Mouse (Mus musculus) midbrain, embryonic 11.5 days (tissue): ENCODE results near the gene Pafah1b3. TPM values are rescaled to one million over a fixed set of nuclear protein-coding genes. Genes with fewer than 3 reads are reported as not detected.

Experiments
- ATAC-seq: fragments of 200-750 bp; cut with Nextera tagmentation; 2 replicates; pipeline ENCODE4 v1.8.0; 2017; ENCODE audit warnings: moderate TSS enrichment, moderate library complexity; ENCODE audit not compliant: low FRiP score
- DNase-seq: peaks from one replicate; pipeline ENCODE4 v3.0.0; 2015; ENCODE audit warnings: low spot score; ENCODE audit errors: missing footprints
- H3K27ac ChIP-seq: fragments of 300-500 bp; sonication (generic); 2 replicates; pipeline ENCODE4 v1.5.1; 2014; ENCODE audit warnings: low read depth, low read length
- H3K27me3 ChIP-seq: fragments of 300-500 bp; sonication (generic); 2 replicates; pipeline ENCODE4 v1.6.1; 2014; ENCODE audit warnings: mild to moderate bottlenecking, low read length, moderate library complexity, mixed read lengths; ENCODE audit not compliant: control insufficient read depth, insufficient read depth
- H3K36me3 ChIP-seq: fragments of 300-500 bp; sonication (generic); 2 replicates; pipeline ENCODE4 v1.6.1; 2014; ENCODE audit warnings: mild to moderate bottlenecking, low read length, moderate library complexity, mixed read lengths; ENCODE audit not compliant: control insufficient read depth, insufficient read depth
- H3K4me1 ChIP-seq: fragments of 300-500 bp; sonication (generic); 2 replicates; pipeline ENCODE4 v1.6.1; 2014; ENCODE audit warnings: low read length; ENCODE audit not compliant: control insufficient read depth, insufficient read depth
- H3K4me2 ChIP-seq: fragments of 300-500 bp; sonication (generic); 2 replicates; pipeline ENCODE4 v1.6.1; 2014; ENCODE audit warnings: mild to moderate bottlenecking, moderate library complexity
- H3K4me3 ChIP-seq: fragments of 300-500 bp; sonication (generic); 2 replicates; pipeline ENCODE4 v1.5.1; 2014; ENCODE audit warnings: low read depth, low read length
- H3K9ac ChIP-seq: fragments of 300-500 bp; sonication (generic); 2 replicates; pipeline ENCODE4 v1.6.1; 2014; ENCODE audit warnings: low read length
- H3K9me3 ChIP-seq: fragments of 300-500 bp; sonication (generic); 2 replicates; pipeline ENCODE4 v1.6.1; 2016; ENCODE audit warnings: low read length; ENCODE audit not compliant: control insufficient read depth
- WGBS: fragments of 180-500 bp; shearing (Covaris S2); extraction: QIAGEN DNeasy Blood & Tissue Kit; methylation state at CpG from one replicate; pipeline ENCODE4 v1.1.7; 2014; 5-methylcytosine and 5-hydroxymethylcytosine counted together
- polyA plus RNA-seq: library from polyadenylated mRNA; unstranded; fragments of >200 nt; fragmentation: Nextera tagmentation; extraction: Ambion mirVana; gene quantifications from 2 replicates; pipeline ENCODE4 v1.2.1, GENCODE M21; 2014

Gene Pafah1b3
- polyA plus RNA-seq, 1 experiment from 2014 or later = 332 TPM

DNA sequence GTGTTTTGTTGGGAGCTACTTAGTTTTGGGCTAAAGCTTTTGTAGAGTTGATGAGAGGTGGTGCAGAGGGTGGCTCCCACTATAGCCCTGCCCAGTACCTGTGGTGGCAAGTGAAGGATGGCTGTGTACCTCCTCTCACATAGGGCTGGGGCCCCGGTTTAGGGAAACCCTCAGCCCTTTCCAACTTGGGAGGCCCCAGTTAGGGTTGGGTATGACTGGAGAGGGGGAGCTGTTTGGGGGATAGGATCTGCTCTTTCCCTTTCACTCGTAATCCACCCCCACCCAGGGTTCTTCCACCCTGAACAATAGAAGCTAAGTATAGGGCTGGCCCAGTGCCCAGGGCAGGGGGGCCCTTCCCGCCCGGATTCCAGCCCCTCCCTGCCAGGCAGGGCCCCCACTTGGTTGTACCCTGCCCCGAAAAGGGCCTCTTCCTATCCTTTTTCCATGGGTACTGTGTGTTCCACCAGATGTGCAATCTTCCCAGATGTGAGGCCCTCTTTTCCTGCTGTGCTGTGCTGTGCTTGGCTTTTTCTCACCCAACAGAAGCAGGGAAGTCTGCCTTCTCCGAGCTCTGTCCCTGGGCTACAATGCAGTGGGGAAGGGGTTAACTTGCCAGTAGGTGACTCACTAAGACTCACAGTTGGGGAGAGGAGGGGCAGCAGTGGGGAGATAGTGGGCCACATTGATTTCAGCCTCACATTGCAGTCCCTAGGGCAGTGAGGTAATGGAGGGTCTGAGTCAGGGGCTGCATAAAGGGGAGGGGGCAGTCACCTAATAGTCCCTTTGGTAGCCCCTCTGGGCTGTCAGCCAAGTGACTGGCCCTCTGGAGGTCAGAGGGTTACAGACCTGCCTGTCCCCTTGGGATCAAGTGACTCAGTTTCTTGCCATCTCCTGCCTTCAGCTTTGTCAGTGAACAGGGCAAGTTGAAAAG is 17.7 kb downstream of the Pafah1b3 start:
- peak overlapping the region; percentile 86 for H3K9ac ChIP-seq
- ATAC-seq (peak; percentile 3; the same call in 1 of the 2 replicates), DNase-seq (peak; percentile 93)
- H3K27ac ChIP-seq = peak overlapping the region; percentile 97
- H3K9me3 ChIP-seq = no peaks in the 10 kb centered on the region
- WGBS = 2% methylated on average over 6 of the region's 6 CpGs
- H3K4me2 ChIP-seq = peak overlapping the region; percentile 89
- H3K4me3 ChIP-seq = peak overlapping the region; percentile 61
- peaks cover 2% of the 10 kb centered on the region for H3K36me3 ChIP-seq
- H3K4me1 ChIP-seq = peaks cover 53% of the 10 kb centered on the region
- no peaks in the 10 kb centered on the region for H3K27me3 ChIP-seq

DNA sequence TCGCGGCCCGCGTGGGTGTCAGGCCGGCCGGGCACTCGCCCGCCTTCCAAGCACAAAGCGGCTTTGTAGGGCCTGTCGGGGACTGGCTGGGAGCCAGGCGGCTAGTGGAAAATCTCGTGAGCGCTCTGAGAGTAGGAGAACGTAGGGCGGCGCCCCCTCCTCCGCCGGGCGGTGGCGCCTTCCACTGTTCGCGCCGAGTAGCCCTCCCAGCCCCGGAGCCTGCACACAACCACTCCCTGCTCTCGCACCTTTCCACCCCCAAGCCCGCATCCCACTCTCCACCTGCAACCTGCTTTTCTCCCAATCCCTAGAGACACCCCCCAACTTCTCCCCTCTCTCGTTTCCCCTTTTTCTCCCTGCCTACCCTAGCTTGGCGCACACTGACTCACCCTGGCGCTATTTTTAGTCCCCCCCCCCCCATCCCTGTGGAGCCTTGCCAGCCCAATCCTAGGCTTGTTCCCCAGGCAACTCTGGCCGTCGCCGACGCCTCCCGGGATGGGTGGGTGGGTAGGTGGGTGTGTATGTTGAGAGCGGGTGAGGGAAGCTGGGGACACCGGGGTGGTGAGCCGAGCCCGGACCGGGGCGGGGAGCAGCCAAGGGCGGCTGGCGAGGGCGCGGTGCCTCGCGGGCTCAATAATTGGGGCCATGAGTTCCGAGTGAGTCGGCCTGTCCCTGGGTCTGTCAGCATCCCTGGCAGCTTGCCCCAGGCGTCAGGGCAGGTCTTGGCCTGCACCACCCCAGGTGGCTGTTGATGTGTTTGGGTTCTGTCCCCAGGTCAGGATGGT is 18.5 kb downstream of the Pafah1b3 start:
- WGBS = under 1% methylated on average over 45 of the region's 49 CpGs
- Histone ChIP-seq H3K9me3 (no peaks in the 10 kb centered on the region), H3K27me3 (no peaks in the 10 kb centered on the region), H3K27ac (peak overlapping the region; percentile 97), H3K4me1 (peaks cover 48% of the 10 kb centered on the region), H3K36me3 (no peaks in the 10 kb centered on the region), H3K4me3 (peak overlapping the region; percentile 61), H3K9ac (peak overlapping the region; percentile 86), H3K4me2 (peak overlapping the region; percentile 89)
- DNase-seq = peak; percentile 98
- peak; percentile 56 for ATAC-seq

DNA sequence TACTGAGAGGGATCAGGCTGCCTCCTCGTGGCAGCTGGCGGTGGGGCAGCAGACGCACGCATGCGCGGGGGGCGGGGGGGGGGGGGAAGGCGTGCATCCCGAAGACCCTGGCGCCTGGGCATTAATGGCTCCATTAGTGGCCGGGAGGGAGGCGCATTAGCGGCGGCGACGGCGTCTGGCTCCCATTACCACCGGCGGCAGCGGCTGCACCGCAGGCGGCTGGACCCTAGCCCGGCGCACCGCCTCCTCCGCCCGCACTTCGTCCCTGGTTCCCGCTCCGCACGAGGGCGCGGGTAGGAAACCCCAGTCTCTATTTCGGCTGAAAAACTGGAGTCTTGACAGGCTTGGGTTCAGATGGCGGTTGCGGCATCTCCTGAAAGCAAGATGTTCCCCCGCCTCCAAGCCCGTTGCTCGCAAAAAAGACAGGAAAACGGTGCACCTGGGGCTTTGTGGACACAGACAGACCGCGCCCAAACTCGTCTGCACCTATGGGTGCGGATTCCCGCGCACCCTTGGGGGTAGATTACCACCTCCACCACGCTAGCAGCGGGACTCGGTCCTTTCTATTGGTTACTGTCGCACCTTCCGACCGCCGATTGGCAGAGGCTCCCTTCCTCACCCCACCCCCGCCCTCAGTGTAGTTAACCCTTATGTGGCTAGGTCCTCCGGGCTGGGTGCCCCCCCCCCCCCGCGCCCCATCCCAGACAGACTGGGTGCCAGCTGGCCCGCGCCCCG is 19.3 kb downstream of the Pafah1b3 start:
- Histone ChIP-seq H3K9me3 (no peaks in the 10 kb centered on the region), H3K9ac (peak overlapping the region; percentile 86), H3K27ac (peak overlapping the region; percentile 97), H3K4me1 (peaks cover 40% of the 10 kb centered on the region), H3K27me3 (no peaks in the 10 kb centered on the region), H3K4me2 (peak overlapping the region; percentile 89), H3K36me3 (no peaks in the 10 kb centered on the region), H3K4me3 (peak overlapping the region; percentile 61)
- WGBS = 0% methylated on average over 47 of the region's 60 CpGs
- ATAC-seq (peak; percentile 53), DNase-seq (peak; percentile 98)

DNA sequence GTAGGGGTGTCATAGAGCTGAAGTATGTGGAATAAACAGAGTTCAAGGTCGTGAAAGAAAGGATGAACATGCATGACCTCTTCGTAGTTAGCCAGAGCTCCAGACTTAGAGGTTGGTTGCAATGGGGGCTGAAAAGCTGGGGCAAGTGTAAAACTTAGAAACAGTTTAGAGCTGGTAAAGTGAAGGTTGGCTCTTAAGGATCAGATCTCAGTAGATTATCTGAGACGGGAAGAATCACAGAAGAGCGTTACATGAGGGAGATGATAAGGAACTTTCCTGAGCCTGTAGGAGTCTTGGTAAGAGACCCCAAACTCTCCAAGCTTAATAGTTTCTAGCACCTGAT is 19.8 kb downstream of the Pafah1b3 start:
- Histone ChIP-seq H3K27ac (peak overlapping the region; percentile 97), H3K4me2 (peak overlapping the region; percentile 89), H3K4me3 (peak overlapping the region; percentile 61), H3K9me3 (no peaks in the 10 kb centered on the region), H3K27me3 (no peaks in the 10 kb centered on the region), H3K9ac (peak overlapping the region; percentile 86; the same call in 1 of the 2 replicates), H3K36me3 (no peaks in the 10 kb centered on the region), H3K4me1 (peaks cover 35% of the 10 kb centered on the region)
- no peak for DNase-seq
- 21% methylated on average over 4 of the region's 4 CpGs for WGBS
- no peak for ATAC-seq

DNA sequence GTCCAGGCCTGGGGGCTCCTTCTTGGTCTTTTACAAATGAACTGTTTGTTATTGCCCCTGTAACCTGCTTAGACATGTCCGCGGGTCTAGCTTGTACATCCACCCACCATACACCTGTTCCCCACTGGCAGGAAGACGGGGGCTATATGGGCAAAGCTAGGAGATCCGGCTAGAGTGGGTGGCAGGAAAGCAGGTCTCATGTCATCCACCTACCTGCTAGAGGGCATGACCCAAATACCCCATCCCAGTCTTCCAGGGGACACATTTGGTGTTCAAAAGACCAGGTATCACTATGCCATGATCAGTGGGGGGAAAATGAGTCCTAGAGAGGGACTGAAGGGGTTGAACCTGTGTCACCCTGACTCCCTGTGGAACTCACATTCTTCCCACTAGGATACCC is 20.4 kb downstream of the Pafah1b3 start:
- Histone ChIP-seq H3K27ac (no peak overlapping the region), H3K4me1 (peaks cover 34% of the 10 kb centered on the region), H3K9ac (peak overlapping the region; percentile 86; the same call in 1 of the 2 replicates), H3K27me3 (no peaks in the 10 kb centered on the region), H3K4me3 (no peak overlapping the region), H3K4me2 (no peak overlapping the region), H3K9me3 (no peaks in the 10 kb centered on the region), H3K36me3 (0 out of 2 replicates have a peak, but pooled peaks cover 2% of the 10 kb centered on the region)
- 91% methylated on average over 4 of the region's 4 CpGs for WGBS
- DNase-seq (no peak), ATAC-seq (no peak)

DNA sequence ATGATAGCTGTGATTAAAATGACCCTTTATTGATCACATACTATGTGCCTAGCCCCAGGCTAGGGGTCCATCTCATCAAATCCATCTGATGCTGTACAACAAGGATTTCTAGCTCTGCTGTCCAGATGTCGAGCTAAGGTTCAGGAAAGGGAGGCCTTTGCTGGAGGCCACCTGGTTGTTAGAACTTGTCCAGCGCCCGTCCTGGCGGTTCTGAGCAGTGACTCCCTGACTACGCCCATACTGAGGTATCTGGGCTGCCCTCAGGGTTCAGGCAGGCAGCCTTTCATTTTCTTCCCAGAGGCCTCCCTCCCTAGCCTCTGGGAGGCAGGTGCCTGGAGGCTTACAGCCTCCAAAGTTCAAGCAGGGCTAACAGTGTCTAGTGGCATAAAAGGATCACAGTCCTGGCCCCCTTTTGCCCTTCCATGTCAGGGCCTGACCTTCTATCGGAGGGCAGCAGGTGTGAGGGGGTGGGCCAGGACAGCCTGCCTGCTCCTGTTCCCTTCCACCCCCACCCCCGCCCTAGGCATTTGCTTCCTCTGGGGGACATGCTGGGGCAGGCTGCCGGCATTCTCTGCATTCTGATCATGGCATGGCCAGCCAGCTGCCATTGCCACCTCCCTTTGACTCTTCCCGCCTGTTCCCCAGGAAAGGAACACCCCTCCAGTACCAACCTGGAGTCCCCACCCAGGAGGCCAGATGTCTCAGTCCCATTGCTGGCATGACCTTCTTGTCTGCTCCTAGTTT is 22.1 kb downstream of the Pafah1b3 start:
- no peak overlapping the region for H3K4me3 ChIP-seq
- H3K36me3 ChIP-seq = peaks cover 4% of the 10 kb centered on the region; the same call in 1 of the 2 replicates
- no peaks in the 10 kb centered on the region for H3K27me3 ChIP-seq
- H3K4me2 ChIP-seq = no peak overlapping the region
- no peak overlapping the region for H3K27ac ChIP-seq
- WGBS = 65% methylated on average over 9 of the region's 9 CpGs
- peaks cover 23% of the 10 kb centered on the region for H3K4me1 ChIP-seq
- DNase-seq (peak; percentile 73), ATAC-seq (no peak)
- H3K9ac ChIP-seq = peak overlapping the region; percentile 1; the same call in 1 of the 2 replicates
- H3K9me3 ChIP-seq = no peaks in the 10 kb centered on the region

DNA sequence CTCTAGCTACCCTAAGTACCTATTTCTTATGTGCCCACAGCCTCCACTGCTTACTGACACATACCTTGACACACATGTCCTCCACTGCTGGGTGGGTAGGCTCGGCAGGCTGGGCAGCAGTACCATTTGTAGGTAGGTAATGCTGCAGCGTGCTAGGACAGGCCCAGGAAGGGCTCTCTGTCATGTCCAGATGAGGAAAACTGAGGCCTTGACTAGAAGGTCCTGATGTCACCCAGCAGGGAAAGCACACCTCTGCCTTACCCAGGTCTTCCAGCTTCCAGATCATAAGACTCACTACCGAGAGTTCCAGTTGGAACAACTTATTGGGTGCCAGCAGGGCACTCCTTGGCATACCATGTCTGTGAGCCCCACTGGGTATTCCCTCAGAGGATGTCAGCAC is 22.8 kb downstream of the Pafah1b3 start:
- Histone ChIP-seq H3K4me3 (no peak overlapping the region), H3K36me3 (peaks cover 4% of the 10 kb centered on the region; the same call in 1 of the 2 replicates), H3K9me3 (no peaks in the 10 kb centered on the region), H3K9ac (no peak overlapping the region), H3K4me2 (no peak overlapping the region), H3K27ac (no peak overlapping the region), H3K4me1 (peaks cover 16% of the 10 kb centered on the region), H3K27me3 (no peaks in the 10 kb centered on the region)
- ATAC-seq (no peak), DNase-seq (no peak)
- WGBS = 93% methylated on average over 3 of the region's 3 CpGs

DNA sequence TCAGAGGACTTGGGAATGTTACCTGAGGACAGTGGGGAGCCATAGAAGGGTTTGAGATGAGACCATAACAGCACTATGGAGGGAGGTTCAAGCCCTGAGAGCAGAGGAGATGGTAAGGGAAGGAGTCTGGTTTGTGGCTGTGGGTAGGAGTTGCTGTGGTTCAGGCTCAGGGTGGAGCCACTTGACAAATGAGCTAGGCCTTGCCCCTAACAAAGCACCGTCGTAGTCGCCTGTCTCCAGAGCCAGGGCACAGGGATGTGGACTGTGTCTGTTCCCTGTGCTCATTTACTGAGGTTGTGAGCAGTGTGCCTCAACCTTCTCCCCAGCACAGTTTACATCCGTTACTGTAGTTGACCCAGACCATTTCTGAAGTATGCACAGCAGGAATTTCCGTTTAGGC is 23.2 kb downstream of the Pafah1b3 start:
- no peak for ATAC-seq
- WGBS = 72% methylated on average over 5 of the region's 5 CpGs
- H3K9ac ChIP-seq = no peak overlapping the region; the same call in 1 of the 2 replicates
- H3K9me3 ChIP-seq = no peaks in the 10 kb centered on the region
- peaks cover 4% of the 10 kb centered on the region; the same call in 1 of the 2 replicates for H3K36me3 ChIP-seq
- peaks cover 15% of the 10 kb centered on the region for H3K4me1 ChIP-seq
- H3K4me3 ChIP-seq = no peak overlapping the region
- H3K27ac ChIP-seq = no peak overlapping the region
- H3K27me3 ChIP-seq = no peaks in the 10 kb centered on the region
- H3K4me2 ChIP-seq = no peak overlapping the region
- peak; percentile 59 for DNase-seq
